Mouse (Mus musculus) heart, embryonic 13.5 days (tissue): ENCODE measurements around the gene Ralgapa1. TPM values are rescaled to one million over a fixed set of nuclear protein-coding genes. Genes with fewer than 3 reads are reported as not detected.
"Not testable (repeated sequence)": the region's sequence is repeated elsewhere in the genome, so short reads cannot be mapped to it uniquely, and the experiment has no call there.

Experiments
- ATAC-seq: fragments of 200-750 bp; cut with Nextera tagmentation; 2 replicates; pipeline ENCODE4 v1.8.0; 2017; ENCODE audit warnings: moderate TSS enrichment; ENCODE audit not compliant: insufficient number of reproducible peaks, low FRiP score, low TSS enrichment; ENCODE audit errors: extremely low read depth
- H3K27ac ChIP-seq: fragments of 300-500 bp; sonication (generic); replicated peaks from 2 replicates; pipeline ENCODE4 v1.5.1; 2015; ENCODE audit warnings: moderate library complexity, mild to moderate bottlenecking, inconsistent platforms
- H3K27me3 ChIP-seq: fragments of 300-500 bp; sonication (generic); replicated peaks from 2 replicates; pipeline ENCODE4 v1.6.1; 2015; ENCODE audit warnings: mild to moderate bottlenecking, inconsistent platforms
- H3K36me3 ChIP-seq: fragments of 300-500 bp; sonication (generic); 2 replicates; pipeline ENCODE4 v1.6.1; 2015; ENCODE audit warnings: mild to moderate bottlenecking, inconsistent platforms
- H3K4me1 ChIP-seq: fragments of 300-500 bp; sonication (generic); 2 replicates; pipeline ENCODE4 v1.6.1; 2015; ENCODE audit warnings: inconsistent platforms
- H3K4me2 ChIP-seq: fragments of 300-500 bp; sonication (generic); 2 replicates; pipeline ENCODE4 v1.6.1; 2015; ENCODE audit warnings: inconsistent platforms, mild to moderate bottlenecking, moderate library complexity
- H3K4me3 ChIP-seq: fragments of 300-500 bp; sonication (generic); 2 replicates; pipeline ENCODE4 v1.5.1; 2015; ENCODE audit warnings: moderate library complexity, mild to moderate bottlenecking, inconsistent platforms
- H3K9ac ChIP-seq: fragments of 300-500 bp; sonication (generic); 2 replicates; pipeline ENCODE4 v1.6.1; 2015; ENCODE audit warnings: inconsistent platforms, mild to moderate bottlenecking, moderate library complexity
- H3K9me3 ChIP-seq: fragments of 300-500 bp; sonication (generic); 2 replicates; pipeline ENCODE4 v1.6.1; 2016; ENCODE audit warnings: inconsistent platforms
- WGBS: fragments of 180-500 bp; shearing (Covaris S2); methylation state at CpG from one replicate; pipeline ENCODE4 v1.1.7; 2015; ENCODE audit warnings: mixed read lengths; 5-methylcytosine and 5-hydroxymethylcytosine counted together
- polyA plus RNA-seq: library from polyadenylated mRNA; unstranded; fragments of >200 nt; fragmentation: Nextera tagmentation; extraction: Ambion mirVana; gene quantifications from 2 replicates; pipeline ENCODE4 v1.2.1, GENCODE M21; 2015

The Ralgapa1 gene
- polyA plus RNA-seq, 1 experiment from 2014 or later, result 12.3 TPM

GRCm38 (mm10) chr12:55663194-55663593 is 157.8 kb downstream of the Ralgapa1 start:
- H3K9ac ChIP-seq, H3K27ac ChIP-seq, H3K4me3 ChIP-seq, H3K4me1 ChIP-seq, H3K27me3 ChIP-seq, H3K9me3 ChIP-seq, H3K4me2 ChIP-seq, ATAC-seq: not testable (repeated sequence)
- peaks cover 51% of the 10 kb centered on the region for H3K36me3 ChIP-seq

DNA sequence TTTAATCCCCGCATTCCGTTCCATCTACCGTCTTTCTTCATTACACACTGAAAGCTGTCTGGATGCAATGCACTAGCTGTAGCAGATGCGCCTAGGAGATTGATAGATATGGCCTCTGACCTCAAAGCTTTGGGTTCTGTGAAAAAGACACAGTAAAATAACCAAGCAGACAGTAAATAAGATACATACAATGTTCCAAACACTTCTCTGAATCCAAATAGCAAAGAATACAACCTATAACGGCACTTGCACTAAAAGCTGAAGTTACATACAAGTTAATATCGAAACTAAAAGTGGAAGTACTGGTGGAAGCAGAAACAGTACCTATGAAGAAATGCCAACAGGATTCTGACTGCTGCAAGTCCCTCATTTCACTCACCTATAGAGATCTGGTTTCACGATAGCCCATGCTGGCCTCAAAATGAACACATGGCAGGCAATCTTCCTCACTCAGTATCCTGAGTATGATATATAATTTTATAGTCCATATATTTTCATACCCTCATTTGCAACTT is 172.9 kb downstream of the Ralgapa1 start:
- Histone ChIP-seq H3K9me3 (no peaks in the 10 kb centered on the region), H3K4me1 (no peaks in the 10 kb centered on the region), H3K9ac (no peak overlapping the region), H3K4me2 (no peak overlapping the region), H3K27me3 (no peaks in the 10 kb centered on the region), H3K27ac (no peak overlapping the region), H3K36me3 (peaks cover 12% of the 10 kb centered on the region; the same call in 1 of the 2 replicates), H3K4me3 (no peak overlapping the region)
- ATAC-seq, result no peak
- 89% methylated on average over 7 of the region's 7 CpGs for WGBS

DNA sequence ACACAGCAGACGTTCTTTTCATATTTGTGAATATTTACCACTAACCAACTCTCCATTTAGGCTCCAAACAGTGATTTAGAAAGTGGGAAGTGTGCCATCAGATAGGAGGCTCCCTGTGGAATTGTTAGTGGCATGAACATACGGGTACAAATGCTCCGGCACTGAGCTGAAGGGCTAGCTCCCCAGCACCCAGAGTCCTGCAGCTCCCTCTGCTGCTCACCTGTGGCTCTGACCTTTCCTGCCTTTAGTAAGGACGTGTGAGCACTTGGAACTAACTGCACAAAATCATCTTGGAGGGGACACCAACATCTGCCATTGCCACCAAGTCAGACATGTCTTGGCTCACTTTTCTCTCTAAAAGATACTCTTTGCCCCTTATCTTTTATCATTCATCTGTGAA is 194.3 kb downstream of the Ralgapa1 start:
- no peak overlapping the region for H3K4me3 ChIP-seq
- no peaks in the 10 kb centered on the region for H3K27me3 ChIP-seq
- H3K9ac ChIP-seq, result no peak overlapping the region
- H3K36me3 ChIP-seq, result no peaks in the 10 kb centered on the region
- H3K9me3 ChIP-seq, result no peaks in the 10 kb centered on the region
- peaks cover 5% of the 10 kb centered on the region for H3K4me1 ChIP-seq
- H3K27ac ChIP-seq, result no peak overlapping the region
- no peak for ATAC-seq
- no peak overlapping the region for H3K4me2 ChIP-seq
- WGBS, result 28% methylated on average over 4 of the region's 4 CpGs

GRCm38 (mm10) chr12:55623254-55623653 is 197.7 kb downstream of the Ralgapa1 start:
- H3K9me3 ChIP-seq, result no peaks in the 10 kb centered on the region
- H3K27me3 ChIP-seq, result no peaks in the 10 kb centered on the region
- no peak overlapping the region for H3K27ac ChIP-seq
- ATAC-seq, result no peak
- H3K36me3 ChIP-seq, result no peaks in the 10 kb centered on the region
- no peak overlapping the region for H3K4me2 ChIP-seq
- no peak overlapping the region for H3K9ac ChIP-seq
- peaks cover 5% of the 10 kb centered on the region for H3K4me1 ChIP-seq
- 63% methylated on average over 5 of the region's 5 CpGs for WGBS
- no peak overlapping the region for H3K4me3 ChIP-seq

DNA sequence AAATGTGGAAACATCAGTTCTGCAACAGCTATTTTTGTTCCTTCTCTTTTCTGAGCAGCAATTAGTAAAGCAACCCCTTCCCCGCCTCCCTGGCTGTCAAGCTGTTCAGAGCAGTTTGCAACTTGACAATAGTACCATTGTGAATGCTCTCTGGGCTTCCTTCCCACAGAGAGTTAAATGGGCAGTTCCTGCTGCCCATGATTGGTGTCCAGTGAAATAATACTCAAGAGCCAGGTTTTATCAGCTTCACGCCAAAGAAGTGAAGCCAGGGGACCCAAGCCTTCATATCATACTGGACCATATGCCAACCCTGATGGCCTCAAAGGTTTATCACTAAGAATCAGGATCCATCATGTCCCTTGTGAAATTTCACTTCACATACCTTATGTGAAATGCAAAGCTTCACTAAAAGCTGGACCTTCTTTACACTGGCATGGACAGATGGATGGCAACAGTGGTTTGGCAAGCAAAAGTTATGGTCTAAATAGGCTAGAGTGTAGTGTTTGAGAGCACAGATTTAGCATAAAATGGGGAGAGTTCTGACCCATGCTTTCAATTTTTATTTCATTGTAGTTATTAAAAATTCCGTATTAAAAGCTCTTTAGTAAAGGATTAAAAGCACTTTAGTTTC is 198.2 kb downstream of the Ralgapa1 start:
- no peak overlapping the region for H3K9ac ChIP-seq
- ATAC-seq, result no peak
- no peaks in the 10 kb centered on the region for H3K9me3 ChIP-seq
- H3K4me2 ChIP-seq, result no peak overlapping the region
- H3K4me1 ChIP-seq, result peaks cover 5% of the 10 kb centered on the region
- no peaks in the 10 kb centered on the region for H3K36me3 ChIP-seq
- no peak overlapping the region for H3K27ac ChIP-seq
- WGBS, result 35% methylated on average over 3 of the region's 3 CpGs
- no peaks in the 10 kb centered on the region for H3K27me3 ChIP-seq
- no peak overlapping the region for H3K4me3 ChIP-seq

- no peak for ATAC-seq
- H3K4me1 ChIP-seq, result peaks cover 5% of the 10 kb centered on the region
- H3K27me3 ChIP-seq, result no peaks in the 10 kb centered on the region
- no peak overlapping the region for H3K4me2 ChIP-seq
- no peak overlapping the region for H3K9ac ChIP-seq
- H3K36me3 ChIP-seq, result no peaks in the 10 kb centered on the region
- 80% methylated on average over 2 of the region's 2 CpGs for WGBS
- H3K4me3 ChIP-seq, result no peak overlapping the region
- H3K27ac ChIP-seq, result no peak overlapping the region
- H3K9me3 ChIP-seq, result no peaks in the 10 kb centered on the region
Observed at GRCm38 (mm10) chr12:55620321-55620720, 200.6 kb downstream of the Ralgapa1 start.

DNA sequence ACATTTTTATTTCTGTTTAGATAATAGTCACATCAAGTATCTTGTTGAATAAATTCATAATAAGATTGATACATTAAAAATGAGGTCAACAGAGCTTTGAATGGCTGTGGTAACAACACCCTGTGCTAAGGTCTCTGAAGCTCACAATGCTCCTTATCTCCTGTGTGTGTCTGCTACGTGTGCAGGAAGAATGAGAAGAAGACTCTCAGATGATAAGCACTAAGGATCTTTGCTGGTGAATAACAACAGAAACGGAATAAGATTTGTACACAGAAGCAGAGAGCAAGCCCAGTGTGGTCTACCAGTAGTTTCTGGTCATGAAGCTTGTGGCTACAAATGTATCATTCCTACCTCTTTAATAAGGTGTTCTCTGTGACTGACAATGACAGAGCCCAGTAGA is 210.2 kb downstream of the Ralgapa1 start:
- Histone ChIP-seq H3K4me2 (no peak overlapping the region), H3K4me3 (no peak overlapping the region), H3K36me3 (peaks cover 6% of the 10 kb centered on the region), H3K4me1 (no peaks in the 10 kb centered on the region), H3K27ac (no peak overlapping the region), H3K9ac (no peak overlapping the region), H3K27me3 (no peaks in the 10 kb centered on the region), H3K9me3 (no peaks in the 10 kb centered on the region)
- no peak for ATAC-seq
- 35% methylated on average over 2 of the region's 2 CpGs for WGBS

GRCm38 (mm10) chr12:55607902-55608301 is 213.1 kb downstream of the Ralgapa1 start:
- no peak overlapping the region for H3K4me3 ChIP-seq
- ATAC-seq, result no peak
- H3K9ac ChIP-seq, result no peak overlapping the region
- peaks cover 25% of the 10 kb centered on the region for H3K36me3 ChIP-seq
- H3K4me1 ChIP-seq, result no peaks in the 10 kb centered on the region
- no peak overlapping the region for H3K27ac ChIP-seq
- H3K4me2 ChIP-seq, result no peak overlapping the region
- 0 out of 2 replicates have a peak, but pooled peaks cover 4% of the 10 kb centered on the region for H3K27me3 ChIP-seq
- H3K9me3 ChIP-seq, result no peaks in the 10 kb centered on the region
- 52% methylated on average over 4 of the region's 4 CpGs for WGBS

GRCm38 (mm10) chr12:55604411-55604810 is 216.6 kb downstream of the Ralgapa1 start:
- Histone ChIP-seq H3K27me3 (peaks cover 31% of the 10 kb centered on the region), H3K9ac (no peak overlapping the region), H3K27ac (no peak overlapping the region), H3K9me3 (no peaks in the 10 kb centered on the region), H3K4me2 (no peak overlapping the region), H3K4me1 (peaks cover 14% of the 10 kb centered on the region), H3K4me3 (no peak overlapping the region), H3K36me3 (peaks cover 23% of the 10 kb centered on the region)
- 38% methylated on average over 3 of the region's 3 CpGs for WGBS
- ATAC-seq, result no peak

- 4% methylated on average over 42 of the region's 42 CpGs for WGBS
- H3K4me1 ChIP-seq, result peaks cover 25% of the 10 kb centered on the region
- peak overlapping the region; percentile 56 for H3K4me3 ChIP-seq
- H3K4me2 ChIP-seq, result peak overlapping the region; percentile 83
- peaks cover 23% of the 10 kb centered on the region for H3K36me3 ChIP-seq
- H3K27me3 ChIP-seq, result peaks cover 70% of the 10 kb centered on the region
- no peak overlapping the region for H3K9ac ChIP-seq
- no peak for ATAC-seq
- no peak overlapping the region for H3K27ac ChIP-seq
- no peaks in the 10 kb centered on the region for H3K9me3 ChIP-seq
Observed at GRCm38 (mm10) chr12:55600503-55600994, 220.4 kb downstream of the Ralgapa1 start.

- Histone ChIP-seq H3K4me1 (peaks cover 25% of the 10 kb centered on the region), H3K27ac (no peak overlapping the region), H3K36me3 (peaks cover 17% of the 10 kb centered on the region), H3K9ac (no peak overlapping the region), H3K4me2 (peak overlapping the region; percentile 83), H3K4me3 (peak overlapping the region; percentile 56), H3K9me3 (no peaks in the 10 kb centered on the region), H3K27me3 (peaks cover 70% of the 10 kb centered on the region)
- WGBS, result under 1% methylated on average over 100 of the region's 109 CpGs
- peak; percentile 53 for ATAC-seq
Observed at GRCm38 (mm10) chr12:55599639-55600502, 221.1 kb downstream of the Ralgapa1 start.
